In the genomic region with DNA sequence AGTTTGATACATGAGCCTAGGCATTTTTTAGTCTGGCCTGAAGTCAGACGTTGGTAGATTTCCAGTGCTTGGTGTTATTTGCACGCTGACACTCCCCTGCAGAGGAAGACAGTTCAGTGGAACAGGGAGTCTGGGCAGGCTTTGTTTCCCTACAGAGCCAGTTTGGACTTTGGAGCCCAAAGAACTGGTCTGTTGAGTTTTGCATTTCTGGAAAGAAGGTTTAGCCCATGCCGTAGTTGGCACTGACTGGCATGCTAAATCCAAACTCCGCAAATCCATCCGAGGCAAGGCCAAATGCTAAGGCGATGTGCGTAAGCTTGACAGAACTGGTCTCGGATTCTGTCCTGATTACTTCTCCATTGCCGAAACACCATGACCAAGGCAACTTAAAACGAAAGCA, we compare ENCODE assay signal across 24 mouse cellular contexts. TPM values are rescaled to one million over a fixed set of nuclear protein-coding genes. Genes with fewer than 3 reads are reported as not detected.
DNase-seq lines count a peak whose midpoint lies in the region; ATAC-seq and TF ChIP-seq lines count a peak whose summit lies in the region.
"Had no signal": no experiment of that assay in that cellular context is flagged by ENCODE, and none has a peak within 500 bp of the region (broad histone marks: within the 10 kb centered on the region; RNA-seq: fewer than 3 reads in every experiment).

No protein-coding gene starts in this region.

- H3K9me3 ChIP-seq in kidney, embryonic 16.5 days (ENCODE audit: low read length), result no peaks in the 10 kb centered on the region
- no peaks in the 10 kb centered on the region for H3K9me3 ChIP-seq in liver, embryonic 12.5 days (replicated peaks)
- H3K9me3 ChIP-seq in liver, postnatal 0 days (ENCODE audit: low read length), result no peaks in the 10 kb centered on the region
- H3K9me3 ChIP-seq in limb, embryonic 10.5 days (replicated peaks), result no peaks in the 10 kb centered on the region
- H3K9me3 ChIP-seq: G1E; midbrain, embryonic 15.5 days; neural tube, embryonic 15.5 days had no signal

- H3K4me2 ChIP-seq in kidney, embryonic 16.5 days (replicated peaks; ENCODE audit: low read depth, low read length), result no peak overlapping the region
- H3K4me2 ChIP-seq in liver, embryonic 12.5 days, result no peak overlapping the region
- H3K4me2 ChIP-seq in liver, postnatal 0 days (ENCODE audit: low read depth, low read length), result no peak overlapping the region
- H3K4me2 ChIP-seq: heart, embryonic 11.5 days; hindbrain, embryonic 14.5 days; liver, embryonic 11.5 days; lung, embryonic 14.5 days; midbrain, embryonic 15.5 days; neural tube, embryonic 15.5 days had no signal

- no peak for ATAC-seq in kidney, embryonic 16.5 days (ENCODE audit: low FRiP score, low TSS enrichment)
- ATAC-seq in liver, embryonic 12.5 days, result no peak
- no peak for ATAC-seq in liver, postnatal 0 days
- ATAC-seq: CD4-positive, CD25-positive, alpha-beta regulatory T cell, adult 4 months; forebrain, postnatal 0 days; midbrain, embryonic 15.5 days had no signal

- H3K4me1 ChIP-seq in kidney, embryonic 16.5 days (ENCODE audit: insufficient read depth, low read length), result peaks cover 11% of the 10 kb centered on the region
- H3K4me1 ChIP-seq in liver, embryonic 12.5 days, result peaks cover 40% of the 10 kb centered on the region
- H3K4me1 ChIP-seq in liver, postnatal 0 days (ENCODE audit: insufficient read depth), result peaks cover 16% of the 10 kb centered on the region
- H3K4me1 ChIP-seq in limb, embryonic 10.5 days, result peaks cover 30% of the 10 kb centered on the region

- TF ChIP-seq EP300 in liver, postnatal 0 days (IDR thresholded peaks at IDR 0.05; ENCODE audit: low read depth), result no peak

- H3K27me3 ChIP-seq in kidney, embryonic 16.5 days (ENCODE audit: insufficient read depth, low read length), result no peaks in the 10 kb centered on the region
- no peaks in the 10 kb centered on the region for H3K27me3 ChIP-seq in liver, embryonic 12.5 days (replicated peaks)
- H3K27me3 ChIP-seq in liver, postnatal 0 days (ENCODE audit: insufficient read depth, low read length), result no peaks in the 10 kb centered on the region
- H3K27me3 ChIP-seq in limb, embryonic 10.5 days (ENCODE audit: low read depth, poor library complexity, severe bottlenecking), result no peaks in the 10 kb centered on the region
- H3K27me3 ChIP-seq: midbrain, embryonic 15.5 days; neural tube, embryonic 15.5 days had no signal

- no peak overlapping the region for H3K27ac ChIP-seq in kidney, embryonic 16.5 days (ENCODE audit: low read length)
- H3K27ac ChIP-seq in liver, embryonic 12.5 days, result peak overlapping the region; percentile 36; the same call in 1 of the 2 replicates
- H3K27ac ChIP-seq in liver, postnatal 0 days (ENCODE audit: low read depth), result no peak overlapping the region
- H3K27ac ChIP-seq in limb, embryonic 10.5 days, result no peak overlapping the region
- H3K27ac ChIP-seq: hindbrain, embryonic 14.5 days; midbrain, embryonic 15.5 days; neural tube, embryonic 15.5 days had no signal

- no peak overlapping the region for H3K4me3 ChIP-seq in kidney, embryonic 16.5 days (ENCODE audit: low read length)
- H3K4me3 ChIP-seq in liver, embryonic 12.5 days, result no peak overlapping the region
- H3K4me3 ChIP-seq in liver, postnatal 0 days (ENCODE audit: low read depth, low read length), result no peak overlapping the region
- no peak overlapping the region for H3K4me3 ChIP-seq in limb, embryonic 10.5 days
- H3K4me3 ChIP-seq: midbrain, embryonic 15.5 days; neural tube, embryonic 15.5 days had no signal

- TF ChIP-seq CTCF in liver, postnatal 0 days (IDR thresholded peaks at IDR 0.05; ENCODE audit: low read depth), result no peak

- peaks cover 38% of the 10 kb centered on the region for H3K36me3 ChIP-seq in kidney, embryonic 16.5 days (ENCODE audit: insufficient read depth, low read length)
- peaks cover 66% of the 10 kb centered on the region for H3K36me3 ChIP-seq in liver, embryonic 12.5 days
- H3K36me3 ChIP-seq in liver, postnatal 0 days (replicated peaks; ENCODE audit: insufficient read depth, low read length), result peaks cover 38% of the 10 kb centered on the region
- peaks cover 55% of the 10 kb centered on the region for H3K36me3 ChIP-seq in limb, embryonic 10.5 days

- peak; percentile 63 for DNase-seq in kidney, adult 11 months
- no peak for DNase-seq in liver, postnatal 0 days
- peak; percentile 23 for DNase-seq in limb, embryonic 10.5 days (ENCODE audit: low spot score)
- no peak for DNase-seq in gastrocnemius, postnatal 25 days
- DNase-seq in adrenal gland, postnatal 36 days, result no peak
- no peak for DNase-seq in thymus, postnatal 14 days
- DNase-seq: cerebellum, adult 18-20 months; cerebellum, postnatal 25 days; embryo, embryonic 11 days; forebrain, postnatal 0 days; heart, postnatal 14 days; lung, embryonic 14.5 days; lung, postnatal 36 days; right cerebral cortex, postnatal 25 days had no signal

- WGBS in kidney, embryonic 16.5 days, result 86% methylated on average over 10 of the region's 10 CpGs
- 79% methylated on average over 10 of the region's 10 CpGs for WGBS in liver, embryonic 12.5 days (ENCODE audit: insufficient replicate concordance)
- 86% methylated on average over 10 of the region's 10 CpGs for WGBS in liver, postnatal 0 days (ENCODE audit: insufficient replicate concordance)
- WGBS in limb, embryonic 10.5 days, result 91% methylated on average over 10 of the region's 10 CpGs

- no peak overlapping the region for H3K9ac ChIP-seq in kidney, embryonic 16.5 days (replicated peaks; ENCODE audit: low read length)
- H3K9ac ChIP-seq in liver, embryonic 12.5 days, result no peak overlapping the region
- no peak overlapping the region for H3K9ac ChIP-seq in liver, postnatal 0 days (replicated peaks)
- H3K9ac ChIP-seq: forebrain, postnatal 0 days; hindbrain, embryonic 14.5 days; lung, embryonic 14.5 days; midbrain, embryonic 15.5 days; neural tube, embryonic 15.5 days had no signal

RNA-seq across cellular contexts. Expression of gene H2afj, which starts 3.2 kb away (rescaled TPM):
- 104 and 115 TPM in 2 replicates for polyA plus RNA-seq in kidney, embryonic 16.5 days (2015; fragmentation: Nextera tagmentation; extraction: Ambion mirVana)
- polyA plus RNA-seq in liver, embryonic 12.5 days (2016; fragmentation: Nextera tagmentation; extraction: Ambion mirVana), result 196 and 207 TPM in 2 replicates
- polyA plus RNA-seq in liver, postnatal 0 days (2015; fragmentation: Nextera tagmentation; extraction: Ambion mirVana), result 147 and 152 TPM in 2 replicates
- polyA plus RNA-seq in limb, embryonic 10.5 days (2016; fragmentation: Nextera tagmentation; extraction: Ambion mirVana), result 74.8 and 75.6 TPM in 2 replicates
- total RNA-seq in gastrocnemius, postnatal 25 days (2021), result 10 to 100 TPM; 16.4 to 17.9 TPM
- total RNA-seq in adrenal gland, postnatal 36 days (2021), result 100 to 1,000 TPM; 173 to 208 TPM

RNA-seq across cellular contexts. Expression of gene Hist4h4, which starts 7.0 kb away (rescaled TPM):
- 0.55 and 0.81 TPM in 2 replicates for polyA plus RNA-seq in kidney, embryonic 16.5 days (2015; fragmentation: Nextera tagmentation; extraction: Ambion mirVana)
- polyA plus RNA-seq in liver, embryonic 12.5 days (2016; fragmentation: Nextera tagmentation; extraction: Ambion mirVana), result 0.92 and 1.0 TPM in 2 replicates
- 1.1 and 1.4 TPM in 2 replicates for polyA plus RNA-seq in liver, postnatal 0 days (2015; fragmentation: Nextera tagmentation; extraction: Ambion mirVana)
- polyA plus RNA-seq in limb, embryonic 10.5 days (2016; fragmentation: Nextera tagmentation; extraction: Ambion mirVana), result 0.65 and 0.68 TPM in 2 replicates
- 1 to 10 TPM; 4.7 TPM for total RNA-seq in gastrocnemius, postnatal 25 days (2021)
- 10 to 100 TPM; 11.3 to 12.3 TPM for total RNA-seq in adrenal gland, postnatal 36 days (2021)

RNA-seq across cellular contexts. Expression of gene BC049715, which starts 16.2 kb away (rescaled TPM):
- 1.6 and 1.9 TPM in 2 replicates for polyA plus RNA-seq in kidney, embryonic 16.5 days (2015; fragmentation: Nextera tagmentation; extraction: Ambion mirVana)
- 1.2 and 1.3 TPM in 2 replicates for polyA plus RNA-seq in liver, embryonic 12.5 days (2016; fragmentation: Nextera tagmentation; extraction: Ambion mirVana)
- polyA plus RNA-seq in liver, postnatal 0 days (2015; fragmentation: Nextera tagmentation; extraction: Ambion mirVana), result 0.44 and 0.99 TPM in 2 replicates
- polyA plus RNA-seq in limb, embryonic 10.5 days (2016; fragmentation: Nextera tagmentation; extraction: Ambion mirVana), result 1.3 and 1.4 TPM in 2 replicates
- not detected for total RNA-seq in gastrocnemius, postnatal 25 days (2021)
- 1 to 10 TPM in 1 of 2 experiments, under 1 TPM in 1; 0.43 to 1.2 TPM for total RNA-seq in adrenal gland, postnatal 36 days (2021)

RNA-seq across cellular contexts. Expression of gene Wbp11, which starts 16.8 kb away (rescaled TPM):
- 110 and 122 TPM in 2 replicates for polyA plus RNA-seq in kidney, embryonic 16.5 days (2015; fragmentation: Nextera tagmentation; extraction: Ambion mirVana)
- polyA plus RNA-seq in liver, embryonic 12.5 days (2016; fragmentation: Nextera tagmentation; extraction: Ambion mirVana), result 95.0 and 97.3 TPM in 2 replicates
- polyA plus RNA-seq in liver, postnatal 0 days (2015; fragmentation: Nextera tagmentation; extraction: Ambion mirVana), result 32.8 and 33.8 TPM in 2 replicates
- polyA plus RNA-seq in limb, embryonic 10.5 days (2016; fragmentation: Nextera tagmentation; extraction: Ambion mirVana), result 164 and 168 TPM in 2 replicates
- total RNA-seq in gastrocnemius, postnatal 25 days (2021), result 10 to 100 TPM; 48.1 to 49.0 TPM
- total RNA-seq in adrenal gland, postnatal 36 days (2021), result 10 to 100 TPM; 77.0 to 78.2 TPM

RNA-seq across cellular contexts. Expression of gene Smco3, which starts 24.1 kb away (rescaled TPM):
- polyA plus RNA-seq in kidney, embryonic 16.5 days (2015; fragmentation: Nextera tagmentation; extraction: Ambion mirVana), result 2.4 and 2.5 TPM in 2 replicates
- polyA plus RNA-seq in liver, embryonic 12.5 days (2016; fragmentation: Nextera tagmentation; extraction: Ambion mirVana), result not detected in 2 replicates
- not detected in 2 replicates for polyA plus RNA-seq in liver, postnatal 0 days (2015; fragmentation: Nextera tagmentation; extraction: Ambion mirVana)
- not detected in 2 replicates for polyA plus RNA-seq in limb, embryonic 10.5 days (2016; fragmentation: Nextera tagmentation; extraction: Ambion mirVana)
- total RNA-seq in gastrocnemius, postnatal 25 days (2021), result under 1 TPM; 0.24 to 0.26 TPM
- total RNA-seq in adrenal gland, postnatal 36 days (2021), result under 1 TPM in 1 of 2 experiments, not detected in 1; 0.20 TPM
- total RNA-seq: heart, postnatal 14 days had no signal
- polyA plus RNA-seq: CD4-positive, CD25-positive, alpha-beta regulatory T cell, adult 4 months; G1E; heart, embryonic 11.5 days; large intestine, adult 2 months; liver, embryonic 11.5 days had no signal

Comparison
In these comparisons a context has a peak if more than half of its experiments do, and no peak if none do; other contexts are left out.
1. DNase-seq: peak in kidney, adult 11 months (single experiment) and limb, embryonic 10.5 days (single experiment); none in liver, postnatal 0 days (single experiment), gastrocnemius, postnatal 25 days (single experiment), adrenal gland, postnatal 36 days (0 of 2) and thymus, postnatal 14 days (single experiment).